Mouse (Mus musculus) forebrain, postnatal 0 days (tissue): ENCODE measurements around the gene Cldn34b2. TPM values are rescaled to one million over a fixed set of nuclear protein-coding genes. Genes with fewer than 3 reads are reported as not detected.
"Not testable (repeated sequence)": the region's sequence is repeated elsewhere in the genome, so short reads cannot be mapped to it uniquely, and the experiment has no call there.

Experiments used
- ATAC-seq: fragments of 200-750 bp; cut with Nextera tagmentation; 2 replicates; pipeline ENCODE4 v1.8.0; 2017; ENCODE audit warnings: mild to moderate bottlenecking, moderate library complexity
- DNase-seq: peaks from one replicate; pipeline ENCODE4 v3.0.0-alpha.2; 2015
- H3K27ac ChIP-seq: fragments of 300-500 bp; sonication (generic); 2 replicates; pipeline ENCODE4 v1.5.1; 2014; ENCODE audit warnings: low read depth, mild to moderate bottlenecking, antibody characterized with exemption, low read length, moderate library complexity, mixed read lengths
- H3K27me3 ChIP-seq: fragments of 300-500 bp; sonication (generic); 2 replicates; pipeline ENCODE4 v1.6.1; 2014; ENCODE audit warnings: mild to moderate bottlenecking, low read length, mixed read lengths; ENCODE audit not compliant: insufficient read depth
- H3K36me3 ChIP-seq: fragments of 300-500 bp; sonication (generic); 2 replicates; pipeline ENCODE4 v1.6.1; 2014; ENCODE audit warnings: mild to moderate bottlenecking, moderate library complexity; ENCODE audit not compliant: insufficient read depth
- H3K4me1 ChIP-seq: fragments of 300-500 bp; sonication (generic); 2 replicates; pipeline ENCODE4 v1.6.1; 2014; ENCODE audit warnings: antibody characterized with exemption; ENCODE audit not compliant: insufficient read depth
- H3K4me2 ChIP-seq: fragments of 300-500 bp; sonication (generic); 2 replicates; pipeline ENCODE4 v1.6.1; 2014; ENCODE audit warnings: low read depth, mild to moderate bottlenecking, moderate library complexity
- H3K4me3 ChIP-seq: fragments of 300-500 bp; sonication (generic); 2 replicates; pipeline ENCODE4 v1.5.1; 2014; ENCODE audit warnings: low read depth, low read length, mixed read lengths
- H3K9ac ChIP-seq: fragments of 300-500 bp; sonication (generic); 2 replicates; pipeline ENCODE4 v1.6.1; 2014; ENCODE audit warnings: mild to moderate bottlenecking
- H3K9me3 ChIP-seq: fragments of 300-500 bp; sonication (generic); 2 replicates; pipeline ENCODE4 v1.6.1; 2016; ENCODE audit warnings: low read length
- CTCF ChIP-seq: sonication (generic); IDR thresholded peaks from 2 replicates; pipeline ENCODE4 v1.5.1; 2016; ENCODE audit warnings: antibody characterized with exemption, control low read depth, low read depth
- WGBS: fragments of 180-500 bp; shearing (Covaris S2); extraction: QIAGEN DNeasy Blood & Tissue Kit; methylation state at CpG from one replicate; pipeline ENCODE4 v1.1.7; 2014; 5-methylcytosine and 5-hydroxymethylcytosine counted together
- polyA plus RNA-seq: library from polyadenylated mRNA; unstranded; fragments of >200 nt; fragmentation: Nextera tagmentation; extraction: Ambion mirVana; gene quantifications from 2 replicates; pipeline ENCODE4 v1.2.1, GENCODE M21; 2015
- total RNA-seq: library from RNA; depleted of rRNA; stranded (reverse); fragments of >200 nt; gene quantifications from 2 replicates; pipeline ENCODE4 v1.2.3, GENCODE M21; 2014; rRNA removed

The Cldn34b2 gene
- total RNA-seq, result not detected in 2 replicates
- polyA plus RNA-seq, result not detected in 2 replicates

GRCm38 (mm10) chrX:155128312-155128711 lies at the start of gene Cldn34b2:
TSS of gene Cldn34b2 (minus strand) at chrX:155128412.
- H3K9me3 ChIP-seq, DNase-seq, H3K4me3 ChIP-seq, H3K4me2 ChIP-seq, H3K9ac ChIP-seq, H3K27me3 ChIP-seq, ATAC-seq, H3K4me1 ChIP-seq, H3K36me3 ChIP-seq, H3K27ac ChIP-seq: not testable (repeated sequence)
- WGBS, result 81% methylated on average over 3 of the region's 3 CpGs

GRCm38 (mm10) chrX:155177640-155178039 lies 49.4 kb upstream of the Cldn34b2 start:
- no peak overlapping the region for H3K4me2 ChIP-seq

GRCm38 (mm10) chrX:155177230-155177629 lies 49.0 kb upstream of the Cldn34b2 start:
- no peak for TF ChIP-seq CTCF
- H3K4me2 ChIP-seq, result no peak overlapping the region
- no peaks in the 10 kb centered on the region for H3K4me1 ChIP-seq
- H3K4me3 ChIP-seq, result no peak overlapping the region
- H3K36me3 ChIP-seq, result no peaks in the 10 kb centered on the region
- no peak for DNase-seq
- WGBS, result 83% methylated on average over 2 of the region's 2 CpGs
- no peaks in the 10 kb centered on the region for H3K9me3 ChIP-seq
- no peak overlapping the region for H3K9ac ChIP-seq
- ATAC-seq, result no peak
- H3K27ac ChIP-seq, result no peak overlapping the region
- H3K27me3 ChIP-seq, result no peaks in the 10 kb centered on the region

More at GRCm38 (mm10) chrX:155177640-155178039, 49.4 kb upstream of the Cldn34b2 start:
- no peak for ATAC-seq
- H3K27ac ChIP-seq, result no peak overlapping the region
- no peak for DNase-seq
- H3K36me3 ChIP-seq, result no peaks in the 10 kb centered on the region
- H3K4me3 ChIP-seq, result no peak overlapping the region
- no peaks in the 10 kb centered on the region for H3K4me1 ChIP-seq
- no peaks in the 10 kb centered on the region for H3K27me3 ChIP-seq
- no peak overlapping the region for H3K9ac ChIP-seq
- no peak for TF ChIP-seq CTCF
- no peaks in the 10 kb centered on the region for H3K9me3 ChIP-seq
- 63% methylated on average over 2 of the region's 2 CpGs for WGBS

- Histone ChIP-seq H3K9me3 (no peaks in the 10 kb centered on the region), H3K36me3 (no peaks in the 10 kb centered on the region), H3K4me2 (no peak overlapping the region), H3K9ac (no peak overlapping the region), H3K4me3 (no peak overlapping the region), H3K27ac (no peak overlapping the region), H3K4me1 (no peaks in the 10 kb centered on the region), H3K27me3 (no peaks in the 10 kb centered on the region)
- no peak for ATAC-seq
- 88% methylated on average over 4 of the region's 4 CpGs for WGBS
- DNase-seq, result no peak
- TF ChIP-seq CTCF, result no peak
These were observed 47.4 kb upstream of the Cldn34b2 start for GRCm38 (mm10) chrX:155175568-155175967.

- DNase-seq (no peak), ATAC-seq (no peak)
- no peaks in the 10 kb centered on the region for H3K27me3 ChIP-seq
- H3K4me1 ChIP-seq, result no peaks in the 10 kb centered on the region
- no peaks in the 10 kb centered on the region for H3K9me3 ChIP-seq
- H3K9ac ChIP-seq, result no peak overlapping the region
- H3K27ac ChIP-seq, result no peak overlapping the region
- no peaks in the 10 kb centered on the region for H3K36me3 ChIP-seq
- H3K4me2 ChIP-seq, result no peak overlapping the region
- H3K4me3 ChIP-seq, result no peak overlapping the region
- no peak for TF ChIP-seq CTCF
These were observed 44.1 kb upstream of the Cldn34b2 start for GRCm38 (mm10) chrX:155172310-155172709.

GRCm38 (mm10) chrX:155171754-155172153 lies 43.5 kb upstream of the Cldn34b2 start:
- Histone ChIP-seq H3K27me3 (no peaks in the 10 kb centered on the region), H3K27ac (no peak overlapping the region), H3K4me2 (no peak overlapping the region), H3K4me3 (no peak overlapping the region), H3K9ac (no peak overlapping the region), H3K9me3 (no peaks in the 10 kb centered on the region), H3K36me3 (no peaks in the 10 kb centered on the region), H3K4me1 (no peaks in the 10 kb centered on the region)
- TF ChIP-seq CTCF, result no peak
- DNase-seq (no peak), ATAC-seq (no peak)
- 75% methylated on average over 1 of the region's 1 CpGs for WGBS

- 93% methylated on average over 8 of the region's 8 CpGs for WGBS
- no peak for ATAC-seq
- Histone ChIP-seq H3K27ac (no peak overlapping the region), H3K9me3 (no peaks in the 10 kb centered on the region), H3K4me1 (no peaks in the 10 kb centered on the region), H3K4me2 (no peak overlapping the region), H3K27me3 (no peaks in the 10 kb centered on the region), H3K36me3 (no peaks in the 10 kb centered on the region), H3K9ac (no peak overlapping the region), H3K4me3 (no peak overlapping the region)
- no peak for TF ChIP-seq CTCF
- DNase-seq, result no peak
These were observed 41.7 kb upstream of the Cldn34b2 start for GRCm38 (mm10) chrX:155169886-155170285.

GRCm38 (mm10) chrX:155167667-155168066 lies 39.5 kb upstream of the Cldn34b2 start:
- no peak overlapping the region for H3K9ac ChIP-seq
- WGBS, result 91% methylated on average over 3 of the region's 3 CpGs
- no peak for ATAC-seq

More at GRCm38 (mm10) chrX:155167667-155168066, 39.5 kb upstream of the Cldn34b2 start:
- Histone ChIP-seq H3K9me3 (no peaks in the 10 kb centered on the region), H3K36me3 (no peaks in the 10 kb centered on the region), H3K4me2 (no peak overlapping the region), H3K4me3 (no peak overlapping the region), H3K27ac (no peak overlapping the region), H3K27me3 (no peaks in the 10 kb centered on the region), H3K4me1 (no peaks in the 10 kb centered on the region)
- no peak for TF ChIP-seq CTCF
- DNase-seq, result no peak
